In genomic region chr12:116978201-116978600, GRCm38 (mm10) we compare ENCODE assay signal across 11 mouse cellular contexts.
A peak's percentile ranks its signal among the peaks of the same experiment; 100 is the strongest.
DNase-seq lines count a peak whose midpoint lies in the region; TF ChIP-seq lines count a peak whose summit lies in the region.
"Had no signal": no experiment of that assay in that cellular context is flagged by ENCODE, and none has a peak within 500 bp of the region (broad histone marks: within the 10 kb centered on the region; RNA-seq: fewer than 3 reads in every experiment).

No protein-coding gene starts in this region.

- peak; percentile 54 to 77 for DNase-seq in adrenal gland, adult (ENCODE audit: inconsistent age in 2 of 2, low spot score in 1 of 2)
- no peak for DNase-seq in adrenal gland, postnatal 4 days (ENCODE audit: low spot score in 2 of 2)
- no peak for DNase-seq in layer of hippocampus, adult 2 months (ENCODE audit: low spot score in 2 of 2)
- DNase-seq in layer of hippocampus, adult 9-10 months (ENCODE audit: low spot score) = no peak
- DNase-seq in thymus, postnatal 14 days = peak; percentile 14
- DNase-seq in thymus, postnatal 0 days (ENCODE audit: low spot score) = no peak
- DNase-seq in thymus, postnatal 4 days = peak; percentile 22
- no peak for DNase-seq in spleen, adult 12 weeks (ENCODE audit: low spot score)

- TF ChIP-seq CTCF in layer of hippocampus, adult 2 months (conservative IDR thresholded peaks at IDR 0.05) = peak; percentile 71

- H3K4me3 ChIP-seq in layer of hippocampus, adult 2 months = no peak overlapping the region
- H3K4me3 ChIP-seq: embryonic facial prominence, embryonic 13.5 days; neural tube, embryonic 12.5 days had no signal

- no peak overlapping the region for H3K27ac ChIP-seq in layer of hippocampus, adult 2 months
- H3K27ac ChIP-seq: embryonic facial prominence, embryonic 13.5 days; macrophage; neural tube, embryonic 12.5 days had no signal

Comparison
In these comparisons a context has a peak if more than half of its experiments do, and no peak if none do; other contexts are left out.
1. DNase-seq: peak in adrenal gland, adult (2 of 2), thymus, postnatal 14 days (single experiment) and thymus, postnatal 4 days (single experiment); none in adrenal gland, postnatal 4 days (0 of 2), layer of hippocampus, adult 2 months (0 of 2), layer of hippocampus, adult 9-10 months (single experiment), thymus, postnatal 0 days (single experiment) and spleen, adult 12 weeks (single experiment).